Mouse (Mus musculus): ENCODE measurements around the gene Col1a2. TPM values are rescaled to one million over a fixed set of nuclear protein-coding genes. Genes with fewer than 3 reads are reported as not detected.

Gene Col1a2
- total RNA-seq, 2 experiments from 2014 or later = 14.0 to 14.2 TPM

- no peak for DNase-seq (ENCODE audit: low spot score in 2 of 2)
These were observed 10.1 kb downstream of the Col1a2 start for GRCm38 (mm10) chr6:4514671-4515070.

- no peak for DNase-seq (ENCODE audit: low spot score in 2 of 2)
These were observed 16.4 kb downstream of the Col1a2 start for GRCm38 (mm10) chr6:4521031-4521430.

GRCm38 (mm10) chr6:4528439-4528838 is 23.8 kb downstream of the Col1a2 start:
- no peak for DNase-seq (ENCODE audit: low spot score in 2 of 2)

- no peak for DNase-seq (ENCODE audit: low spot score in 2 of 2)
These were observed 26.4 kb downstream of the Col1a2 start for GRCm38 (mm10) chr6:4530986-4531385.

- no peak for DNase-seq (ENCODE audit: low spot score in 2 of 2)
These were observed 28.3 kb downstream of the Col1a2 start for GRCm38 (mm10) chr6:4532898-4533297.

GRCm38 (mm10) chr6:4534462-4535079 is 30.0 kb downstream of the Col1a2 start:
- no peak for DNase-seq (ENCODE audit: low spot score in 2 of 2)

GRCm38 (mm10) chr6:4541926-4542715 is 37.5 kb downstream of the Col1a2 start:
- no peak for DNase-seq (ENCODE audit: low spot score in 2 of 2)

GRCm38 (mm10) chr6:4544554-4544953 is 39.9 kb downstream of the Col1a2 start:
- peak in 1 of 2 experiments; percentile 13 for DNase-seq (ENCODE audit: low spot score in 2 of 2)

GRCm38 (mm10) chr6:4545727-4546126 is 41.1 kb downstream of the Col1a2 start:
- DNase-seq (ENCODE audit: low spot score in 2 of 2) = peak; percentile 69 to 74

- DNase-seq (ENCODE audit: low spot score in 2 of 2) = no peak
These were observed 44.3 kb downstream of the Col1a2 start for GRCm38 (mm10) chr6:4548894-4549293.

GRCm38 (mm10) chr6:4549846-4550548 is 45.4 kb downstream of the Col1a2 start:
- no peak for DNase-seq (ENCODE audit: low spot score in 2 of 2)

GRCm38 (mm10) chr6:4550549-4550915 is 45.9 kb downstream of the Col1a2 start:
- no peak for DNase-seq (ENCODE audit: low spot score in 2 of 2)

- DNase-seq (ENCODE audit: low spot score in 2 of 2) = no peak
These were observed 50.8 kb downstream of the Col1a2 start for GRCm38 (mm10) chr6:4555366-4555765.

- no peak for DNase-seq (ENCODE audit: low spot score in 2 of 2)
These were observed 52.5 kb downstream of the Col1a2 start for GRCm38 (mm10) chr6:4557086-4557485.

- DNase-seq (ENCODE audit: low spot score in 2 of 2) = peak; percentile 34 to 49
These were observed 53.1 kb downstream of the Col1a2 start for GRCm38 (mm10) chr6:4557678-4558077.

- no peak for DNase-seq (ENCODE audit: low spot score in 2 of 2)
These were observed 56.5 kb downstream of the Col1a2 start for GRCm38 (mm10) chr6:4561156-4561555.

- DNase-seq (ENCODE audit: low spot score in 2 of 2) = no peak
These were observed 57.0 kb downstream of the Col1a2 start for GRCm38 (mm10) chr6:4561621-4562020.

GRCm38 (mm10) chr6:4562401-4562800 is 57.8 kb downstream of the Col1a2 start:
- DNase-seq (ENCODE audit: low spot score in 2 of 2) = no peak

GRCm38 (mm10) chr6:4563477-4563876 is 58.9 kb downstream of the Col1a2 start:
- no peak for DNase-seq (ENCODE audit: low spot score in 2 of 2)

- DNase-seq (ENCODE audit: low spot score in 2 of 2) = no peak
These were observed 65.8 kb downstream of the Col1a2 start for GRCm38 (mm10) chr6:4570412-4570811.

- no peak for DNase-seq (ENCODE audit: low spot score in 2 of 2)
These were observed 73.1 kb downstream of the Col1a2 start for GRCm38 (mm10) chr6:4577756-4578155.

- DNase-seq (ENCODE audit: low spot score in 2 of 2) = no peak
These were observed 73.7 kb downstream of the Col1a2 start for GRCm38 (mm10) chr6:4578343-4578742.

All from left cerebral cortex, adult 18-20 months (tissue).